In genomic region chr2:5080053-5080787, GRCm38 (mm10) we compare ENCODE assay signal across 8 mouse cellular contexts. TPM values are rescaled to one million over a fixed set of nuclear protein-coding genes. Genes with fewer than 3 reads are reported as not detected.
DNase-seq lines count a peak whose midpoint lies in the region; ATAC-seq and TF ChIP-seq lines count a peak whose summit lies in the region.

No protein-coding gene starts in this region.

- in situ Hi-C loops in ES-E14 (cut with MboI; ENCODE audit: low sequenced_read_pairs in 2 of 2, unreplicated experiment in 2 of 2) = loop anchor here in 1 of 2 experiments (25.0 kb wide), 1 partner anchor 332 kb away; no protein-coding TSS in a partner anchor

- no peaks in the 10 kb centered on the region for H3K27me3 ChIP-seq in intestine, embryonic 15.5 days (replicated peaks)
- no peaks in the 10 kb centered on the region for H3K27me3 ChIP-seq in liver, embryonic 16.5 days (ENCODE audit: control insufficient read depth, insufficient read depth, low read depth, low read length)
- no peaks in the 10 kb centered on the region for H3K27me3 ChIP-seq in thymus, adult 2 months (ENCODE audit: control insufficient read depth, insufficient read depth, low read length)

- no peaks in the 10 kb centered on the region for H3K36me3 ChIP-seq in ES-E14 (ENCODE audit: control insufficient read depth, insufficient read depth, low read length, poor library complexity, severe bottlenecking)
- H3K36me3 ChIP-seq in intestine, embryonic 15.5 days = no peaks in the 10 kb centered on the region
- no peaks in the 10 kb centered on the region for H3K36me3 ChIP-seq in liver, embryonic 16.5 days (ENCODE audit: control insufficient read depth, insufficient read depth)
- H3K36me3 ChIP-seq in thymus, adult 2 months (ENCODE audit: control insufficient read depth, insufficient read depth, low read length) = no peaks in the 10 kb centered on the region

- 6% methylated on average over 14 of the region's 14 CpGs for WGBS in intestine, embryonic 15.5 days
- 17% methylated on average over 14 of the region's 14 CpGs for WGBS in liver, embryonic 16.5 days (ENCODE audit: insufficient replicate concordance)
- 27% methylated on average over 14 of the region's 14 CpGs for WGBS in thymus, adult 2 months

- no peak overlapping the region; the same call in 1 of the 2 replicates for H3K9ac ChIP-seq in ES-E14 (ENCODE audit: insufficient read depth, low read depth, low read length, poor library complexity, severe bottlenecking)
- peak overlapping the region; percentile 26; the same call in 1 of the 2 replicates for H3K9ac ChIP-seq in intestine, embryonic 15.5 days
- H3K9ac ChIP-seq in liver, embryonic 16.5 days (ENCODE audit: low read depth, low read length) = peak overlapping the region; percentile 34; the same call in 1 of the 2 replicates

- peak overlapping the region; percentile 56 for H3K4me2 ChIP-seq in intestine, embryonic 15.5 days (replicated peaks)
- peak overlapping the region; percentile 42 for H3K4me2 ChIP-seq in liver, embryonic 16.5 days (ENCODE audit: low read depth, low read length)

- H3K4me3 ChIP-seq in ES-E14 (ENCODE audit: insufficient read depth in 1 of 2, low read depth in 1 of 2, low read length in 2 of 2, poor library complexity in 1 of 2, severe bottlenecking in 1 of 2) = peak overlapping the region in 1 of 2 experiments; percentile 8; a peak in 2 of 4 replicates
- 0 out of 2 replicates have a peak overlapping the region, but pooled peaks have one; percentile 14 for H3K4me3 ChIP-seq in intestine, embryonic 15.5 days (replicated peaks)
- H3K4me3 ChIP-seq in liver, embryonic 16.5 days (ENCODE audit: low read depth, low read length) = no peak overlapping the region
- no peak overlapping the region for H3K4me3 ChIP-seq in thymus, adult 2 months (ENCODE audit: control insufficient read depth, insufficient read depth, low read length)

- peak; percentile 37 for DNase-seq in 416B (ENCODE audit: low read depth)
- no peak for DNase-seq in ES-E14 (ENCODE audit: low read depth, low spot score)
- DNase-seq in cerebellum, adult 9-11 months = peak; percentile 28
- peak; percentile 17 for DNase-seq in gastrocnemius, postnatal 10 days
- peak; percentile 90 for DNase-seq in retina, embryonic 14.5 days (ENCODE audit: low spot score)
- no peak for DNase-seq in thymus, adult 2 months

- ATAC-seq in intestine, embryonic 15.5 days = peak; percentile 83
- no peak for ATAC-seq in liver, embryonic 16.5 days (ENCODE audit: low read depth)

- no peak for TF ChIP-seq POLR2A in thymus, adult 2 months (IDR thresholded peaks at IDR 0.05; ENCODE audit: control insufficient read depth, extremely low read depth, insufficient read depth, low read length, poor library complexity)

- H3K9me3 ChIP-seq in ES-E14 (ENCODE audit: control insufficient read depth, insufficient read depth, low read depth, low read length) = no peaks in the 10 kb centered on the region
- H3K9me3 ChIP-seq in intestine, embryonic 15.5 days = no peaks in the 10 kb centered on the region
- peaks cover 2% of the 10 kb centered on the region; the same call in 1 of the 2 replicates for H3K9me3 ChIP-seq in liver, embryonic 16.5 days (replicated peaks; ENCODE audit: control insufficient read depth, low read length)

- H3K27ac ChIP-seq in ES-E14 (ENCODE audit: insufficient read depth, low read depth, low read length, poor library complexity, severe bottlenecking) = peak overlapping the region; percentile 73; the same call in 1 of the 2 replicates
- H3K27ac ChIP-seq in intestine, embryonic 15.5 days = no peak overlapping the region
- no peak overlapping the region for H3K27ac ChIP-seq in liver, embryonic 16.5 days (ENCODE audit: low read length)
- no peak overlapping the region for H3K27ac ChIP-seq in thymus, adult 2 months (ENCODE audit: control insufficient read depth, insufficient read depth, low read length)

- TF ChIP-seq CTCF in thymus, adult 2 months (IDR thresholded peaks at IDR 0.05; ENCODE audit: borderline replicate concordance, control insufficient read depth, extremely low read depth, insufficient read depth, low read length, poor library complexity) = no peak

- H3K4me1 ChIP-seq in ES-E14 (ENCODE audit: control insufficient read depth in 2 of 2, insufficient read depth in 2 of 2, low read length in 2 of 2, poor library complexity in 1 of 2) = peaks cover 11 to 22% of the 10 kb centered on the region in 2 experiments
- 0 out of 2 replicates have a peak, but pooled peaks cover 3% of the 10 kb centered on the region for H3K4me1 ChIP-seq in intestine, embryonic 15.5 days (replicated peaks)
- peaks cover 23% of the 10 kb centered on the region for H3K4me1 ChIP-seq in liver, embryonic 16.5 days (ENCODE audit: control insufficient read depth, low read depth, low read length)
- H3K4me1 ChIP-seq in thymus, adult 2 months (replicated peaks; ENCODE audit: control insufficient read depth, insufficient read depth, low read length) = no peaks in the 10 kb centered on the region

TF ChIP-seq in ES-E14, 5 proteins besides CTCF, POLR2A, EP300 and RAD21:
- TF ChIP-seq ZNF384 (IDR thresholded peaks at IDR 0.05; ENCODE audit: low read depth, low read length) (no peak), ZC3H11A (IDR thresholded peaks at IDR 0.05; ENCODE audit: borderline replicate concordance, low read depth, low read length) (peak; percentile 92), CHD2 (IDR thresholded peaks at IDR 0.05; ENCODE audit: low read depth, low read length) (no peak), HCFC1 (IDR thresholded peaks at IDR 0.05; ENCODE audit: borderline replicate concordance, insufficient read depth, low read length) (no peak), MAFK (IDR thresholded peaks at IDR 0.05; ENCODE audit: insufficient read depth, low read depth, low read length) (peak; percentile 83)

RNA-seq across cellular contexts. Expression of gene Optn, which starts 16.4 kb away (rescaled TPM):
- total RNA-seq in ES-E14 (2012; rRNA removed) = 4.6 and 4.9 TPM in 2 replicates
- total RNA-seq in gastrocnemius, postnatal 10 days (2021) = 10 to 100 TPM; 23.5 to 26.4 TPM
- 17.3 and 18.7 TPM in 2 replicates for polyA plus RNA-seq in intestine, embryonic 15.5 days (2015; fragmentation: Nextera tagmentation; extraction: Ambion mirVana)
- polyA plus RNA-seq in liver, embryonic 16.5 days (2015; fragmentation: Nextera tagmentation; extraction: Ambion mirVana) = 21.8 and 22.3 TPM in 2 replicates
- polyA plus RNA-seq in thymus, adult 2 months (2012; rRNA removed) = 1.4 TPM in 2 replicates

RNA-seq across cellular contexts. Expression of gene Ccdc3, which starts 57.4 kb away (rescaled TPM):
- 9.2 and 13.5 TPM in 2 replicates for total RNA-seq in ES-E14 (2012; rRNA removed)
- total RNA-seq in gastrocnemius, postnatal 10 days (2021) = 1 to 10 TPM; 6.7 to 8.6 TPM
- 9.2 and 10.3 TPM in 2 replicates for polyA plus RNA-seq in intestine, embryonic 15.5 days (2015; fragmentation: Nextera tagmentation; extraction: Ambion mirVana)
- polyA plus RNA-seq in liver, embryonic 16.5 days (2015; fragmentation: Nextera tagmentation; extraction: Ambion mirVana) = 2.0 and 3.4 TPM in 2 replicates
- polyA plus RNA-seq in thymus, adult 2 months (2012; rRNA removed) = 2.6 TPM in 2 replicates

Comparison
In these comparisons a context has a peak if more than half of its experiments do, and no peak if none do; other contexts are left out.
1. DNase-seq: peak in 416B (single experiment), cerebellum, adult 9-11 months (single experiment), gastrocnemius, postnatal 10 days (single experiment) and retina, embryonic 14.5 days (single experiment); none in ES-E14 (single experiment) and thymus, adult 2 months (single experiment).